Mouse (Mus musculus) cerebellum, postnatal 10 days (tissue): ENCODE measurements around the gene Cd2bp2.

Source experiments
- DNase-seq, 2 experiments: peaks; one replicate each; pipeline ENCODE4 v3.0.0; 2021; ENCODE audit warnings: mixed read lengths in 2 of 2

Cd2bp2 gene

GRCm38 (mm10) chr7:127217901-127218642, 22.2 kb upstream of the Cd2bp2 start:
- no peak for DNase-seq

DNA sequence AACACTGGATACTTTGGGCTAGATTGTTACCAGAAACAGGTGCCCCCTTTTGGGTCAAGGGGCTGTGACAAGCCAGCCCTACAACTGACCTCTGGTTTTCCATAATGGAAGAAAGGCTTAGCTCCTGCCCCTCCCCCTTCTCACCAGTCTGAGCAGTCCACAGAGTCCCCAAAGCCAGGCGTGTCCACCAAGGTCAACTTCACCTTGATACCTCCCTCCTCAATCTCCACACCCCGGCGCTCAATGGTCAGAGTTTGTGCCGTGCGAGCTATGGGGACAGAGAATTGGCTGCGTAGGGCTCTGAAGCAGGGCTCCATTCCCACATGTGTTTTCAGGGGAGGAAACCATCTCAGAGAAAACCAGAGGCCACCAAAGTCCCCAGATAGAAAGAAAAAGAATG, 21.6 kb upstream of the Cd2bp2 start:
- no peak for DNase-seq

- DNase-seq: no peak
Measured at GRCm38 (mm10) chr7:127216307-127216706, 20.5 kb upstream of the Cd2bp2 start.

- peak; percentile 79 to 88 for DNase-seq
Measured at GRCm38 (mm10) chr7:127214981-127215871, 19.4 kb upstream of the Cd2bp2 start.

GRCm38 (mm10) chr7:127214521-127214920, 18.7 kb upstream of the Cd2bp2 start:
- no peak for DNase-seq

- no peak for DNase-seq
Measured at GRCm38 (mm10) chr7:127213930-127214329, 18.1 kb upstream of the Cd2bp2 start.

- peak; percentile 70 to 80 for DNase-seq
Measured at GRCm38 (mm10) chr7:127213485-127213884, 17.6 kb upstream of the Cd2bp2 start.

- no peak for DNase-seq
Measured at GRCm38 (mm10) chr7:127212432-127213250, 16.8 kb upstream of the Cd2bp2 start.

GRCm38 (mm10) chr7:127211014-127211745, 15.3 kb upstream of the Cd2bp2 start:
- DNase-seq: no peak

GRCm38 (mm10) chr7:127210266-127210665, 14.4 kb upstream of the Cd2bp2 start:
- no peak for DNase-seq

DNA sequence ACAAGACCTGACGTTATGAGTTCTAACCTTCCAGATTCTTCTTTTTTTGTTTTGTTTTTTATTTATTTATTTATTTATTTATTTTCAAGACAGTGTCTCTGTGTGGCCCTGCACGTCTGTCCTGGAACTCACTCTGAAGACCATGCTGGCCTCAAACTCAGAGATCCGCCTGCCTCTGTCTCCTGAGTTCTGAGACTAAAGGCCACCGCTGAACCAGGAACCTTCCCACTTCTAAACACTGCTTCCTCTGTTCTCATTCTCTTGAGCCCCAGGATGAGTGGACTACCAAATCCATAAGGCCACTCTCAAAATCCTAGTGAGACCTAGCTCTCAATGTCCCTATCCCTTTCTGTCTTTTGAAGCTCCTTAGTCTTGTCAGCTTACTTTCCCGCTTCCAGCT, 14.0 kb upstream of the Cd2bp2 start:
- no peak for DNase-seq

- DNase-seq: peak; percentile 96 to 98
Measured at GRCm38 (mm10) chr7:127208553-127209438, 12.9 kb upstream of the Cd2bp2 start, which contains the start of gene Mylpf. Mylpf (plus strand) TSS chr7:127208890.

GRCm38 (mm10) chr7:127208295-127208552, 12.4 kb upstream of the Cd2bp2 start, which contains the start of gene Tbc1d10b:
Tbc1d10b (minus strand) TSS chr7:127208468.
- DNase-seq: no peak

- DNase-seq: peak; percentile 43 to 58
Measured at GRCm38 (mm10) chr7:127207374-127208294, 11.8 kb upstream of the Cd2bp2 start.

DNA sequence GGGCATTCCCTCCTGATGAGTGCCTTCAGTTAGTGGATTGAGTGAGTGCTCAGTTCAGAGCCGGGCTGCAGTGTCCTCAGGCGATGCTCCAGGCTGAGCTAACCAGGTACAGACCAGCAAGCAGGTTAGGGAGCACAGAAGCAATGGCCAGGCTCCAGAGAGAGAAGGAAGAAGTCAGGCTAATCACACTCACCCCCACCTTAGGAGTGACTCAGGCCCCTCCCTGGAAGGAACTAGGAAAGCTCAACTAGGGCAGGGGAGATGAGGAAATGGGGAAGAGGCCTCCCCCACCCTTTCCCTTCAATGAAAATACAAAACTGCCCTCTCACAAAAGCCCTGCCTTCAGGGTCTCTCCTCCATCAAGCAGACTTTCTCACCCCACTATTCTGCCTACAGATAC, 10.8 kb upstream of the Cd2bp2 start:
- DNase-seq: no peak

DNA sequence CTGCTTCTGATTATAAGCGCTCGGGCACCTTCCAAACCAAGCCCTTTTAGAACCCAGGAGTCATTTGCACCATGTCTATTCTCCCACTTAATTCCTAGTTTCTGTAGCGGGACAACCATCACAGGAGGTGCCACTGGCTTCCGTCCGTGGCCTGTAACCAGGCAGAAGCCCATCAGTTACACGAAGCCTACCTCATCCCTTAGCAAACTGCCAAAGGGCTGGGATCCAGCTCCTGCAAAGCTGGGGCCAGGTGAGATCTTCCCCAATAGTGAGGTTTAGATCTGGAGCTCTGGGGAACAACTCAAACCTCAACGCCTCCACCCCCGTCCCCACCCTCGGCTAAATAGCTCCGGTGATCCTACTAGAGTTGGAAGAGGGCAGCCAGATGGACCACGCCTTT, 634 bp upstream of the Cd2bp2 start:
- no peak for DNase-seq

DNA sequence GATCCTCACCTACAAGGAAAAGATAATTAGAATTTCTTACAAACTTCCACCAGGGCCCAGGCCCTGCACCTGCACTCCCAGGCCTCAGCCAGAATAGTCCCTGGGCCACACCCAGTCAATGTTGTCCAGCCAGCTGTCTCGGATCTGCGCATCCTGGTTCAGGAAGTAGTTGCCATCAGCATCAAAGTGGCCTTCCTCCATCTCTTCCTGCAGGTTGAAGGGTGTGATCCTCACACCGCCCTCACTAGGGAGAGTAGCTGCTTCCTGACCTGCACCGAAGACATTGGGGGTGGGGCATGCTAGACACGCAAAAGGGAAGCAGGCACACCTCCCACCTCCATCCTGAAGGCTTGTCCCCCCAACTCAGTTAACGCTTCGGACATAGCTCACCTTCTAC, 1.2 kb downstream of the Cd2bp2 start:
- no peak for DNase-seq

DNA sequence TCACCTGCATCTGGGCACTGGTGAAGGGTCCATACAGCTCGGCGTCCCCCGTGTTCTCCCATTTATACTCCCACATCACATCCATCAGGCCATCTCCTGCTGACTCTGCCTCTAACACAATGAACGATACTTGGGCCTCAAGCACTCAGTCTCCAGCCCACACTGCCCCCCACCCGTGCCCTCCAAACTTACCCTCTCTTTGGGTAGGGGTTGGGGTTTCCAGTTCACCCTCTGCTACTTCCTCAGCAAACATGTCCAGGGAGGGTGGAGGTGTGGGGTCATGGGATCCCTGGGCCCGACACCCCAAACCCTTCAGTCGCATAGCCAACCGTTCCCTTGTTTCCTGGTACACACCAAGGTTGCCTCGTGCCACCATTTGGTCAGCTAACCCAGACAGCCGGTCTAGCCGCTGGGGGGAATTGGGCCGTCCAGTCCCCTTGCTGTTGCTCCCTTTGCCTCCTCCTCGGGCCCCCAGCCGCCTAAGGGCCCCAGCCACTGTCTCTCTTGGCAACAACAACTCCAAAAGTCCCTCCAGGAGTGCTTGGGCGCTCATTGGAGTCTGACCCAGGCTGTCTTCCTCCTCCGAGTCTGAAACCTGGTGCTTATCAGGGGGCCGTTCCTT, 1.7 kb downstream of the Cd2bp2 start:
- no peak for DNase-seq

- no peak for DNase-seq
Measured at GRCm38 (mm10) chr7:127192989-127193388, 2.9 kb downstream of the Cd2bp2 start.

- DNase-seq: no peak
Measured at GRCm38 (mm10) chr7:127190672-127191071, 5.2 kb downstream of the Cd2bp2 start.
